Mouse (Mus musculus): ENCODE measurements around the gene Cfap206. TPM values are rescaled to one million over a fixed set of nuclear protein-coding genes. Genes with fewer than 3 reads are reported as not detected.

Gene Cfap206
- polyA plus RNA-seq, 1 experiment = 463 TPM

- no peak for TF ChIP-seq POLR2A (IDR thresholded peaks at IDR 0.05; ENCODE audit: control insufficient read depth, low read depth, low read length)
- no peak for TF ChIP-seq CTCF (IDR thresholded peaks at IDR 0.05; ENCODE audit: control insufficient read depth, insufficient read depth, insufficient replicate concordance, low read depth, low read length)
- no peaks in the 10 kb centered on the region for H3K4me1 ChIP-seq (ENCODE audit: control insufficient read depth, insufficient read depth, low read length)
- H3K36me3 ChIP-seq (ENCODE audit: control insufficient read depth, insufficient read depth, low read length) = no peaks in the 10 kb centered on the region; the same call in 1 of the 2 replicates
- no peak overlapping the region for H3K27ac ChIP-seq (ENCODE audit: control insufficient read depth, insufficient read depth, low read depth, low read length)
- H3K4me3 ChIP-seq (ENCODE audit: control insufficient read depth, low read depth, low read length) = no peak overlapping the region
- H3K27me3 ChIP-seq (ENCODE audit: control insufficient read depth, insufficient read depth, low read length) = no peaks in the 10 kb centered on the region
Observed at GRCm38 (mm10) chr4:34667923-34668322, 62.1 kb downstream of the Cfap206 start.

- no peaks in the 10 kb centered on the region; the same call in none of the 2 replicates for H3K36me3 ChIP-seq (ENCODE audit: control insufficient read depth, insufficient read depth, low read length)
- H3K27ac ChIP-seq (ENCODE audit: control insufficient read depth, insufficient read depth, low read depth, low read length) = no peak overlapping the region
- no peaks in the 10 kb centered on the region for H3K27me3 ChIP-seq (ENCODE audit: control insufficient read depth, insufficient read depth, low read length)
- H3K4me3 ChIP-seq (ENCODE audit: control insufficient read depth, low read depth, low read length) = no peak overlapping the region
- H3K4me1 ChIP-seq (ENCODE audit: control insufficient read depth, insufficient read depth, low read length) = no peaks in the 10 kb centered on the region
- TF ChIP-seq CTCF (IDR thresholded peaks at IDR 0.05; ENCODE audit: control insufficient read depth, insufficient read depth, insufficient replicate concordance, low read depth, low read length) = no peak
Observed at GRCm38 (mm10) chr4:34661927-34662326, 68.1 kb downstream of the Cfap206 start.

GRCm38 (mm10) chr4:34661514-34661913 is 68.5 kb downstream of the Cfap206 start:
- Histone ChIP-seq H3K36me3 (ENCODE audit: control insufficient read depth, insufficient read depth, low read length) (no peaks in the 10 kb centered on the region; the same call in none of the 2 replicates), H3K27me3 (ENCODE audit: control insufficient read depth, insufficient read depth, low read length) (no peaks in the 10 kb centered on the region), H3K4me1 (ENCODE audit: control insufficient read depth, insufficient read depth, low read length) (no peaks in the 10 kb centered on the region), H3K27ac (ENCODE audit: control insufficient read depth, insufficient read depth, low read depth, low read length) (no peak overlapping the region), H3K4me3 (ENCODE audit: control insufficient read depth, low read depth, low read length) (no peak overlapping the region)
- TF ChIP-seq POLR2A (IDR thresholded peaks at IDR 0.05; ENCODE audit: control insufficient read depth, low read depth, low read length) = no peak
- TF ChIP-seq CTCF (IDR thresholded peaks at IDR 0.05; ENCODE audit: control insufficient read depth, insufficient read depth, insufficient replicate concordance, low read depth, low read length) = no peak

DNA sequence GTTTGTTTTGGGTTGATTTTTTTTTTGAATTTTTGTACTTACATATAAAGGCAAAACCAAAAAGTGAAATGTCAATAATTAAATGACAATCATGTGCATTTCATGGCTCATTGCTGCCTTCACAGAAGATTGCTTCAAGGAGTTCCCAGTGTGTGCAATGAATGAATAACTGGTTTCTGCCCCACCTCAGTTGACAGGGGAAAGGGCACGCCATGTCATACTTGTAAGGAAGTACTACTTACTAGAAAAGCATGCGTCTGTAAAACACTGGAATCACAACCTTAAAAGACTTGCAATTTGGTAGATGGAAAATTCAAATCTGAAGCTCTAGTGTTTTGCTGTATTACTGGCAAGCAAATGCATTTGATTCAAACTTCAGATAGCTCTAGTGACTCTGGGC is 71.0 kb downstream of the Cfap206 start:
- no peak for TF ChIP-seq POLR2A (IDR thresholded peaks at IDR 0.05; ENCODE audit: control insufficient read depth, low read depth, low read length)
- Histone ChIP-seq H3K4me3 (ENCODE audit: control insufficient read depth, low read depth, low read length) (no peak overlapping the region), H3K27ac (ENCODE audit: control insufficient read depth, insufficient read depth, low read depth, low read length) (no peak overlapping the region), H3K27me3 (ENCODE audit: control insufficient read depth, insufficient read depth, low read length) (no peaks in the 10 kb centered on the region), H3K4me1 (ENCODE audit: control insufficient read depth, insufficient read depth, low read length) (no peaks in the 10 kb centered on the region), H3K36me3 (ENCODE audit: control insufficient read depth, insufficient read depth, low read length) (no peaks in the 10 kb centered on the region; the same call in none of the 2 replicates)

DNA sequence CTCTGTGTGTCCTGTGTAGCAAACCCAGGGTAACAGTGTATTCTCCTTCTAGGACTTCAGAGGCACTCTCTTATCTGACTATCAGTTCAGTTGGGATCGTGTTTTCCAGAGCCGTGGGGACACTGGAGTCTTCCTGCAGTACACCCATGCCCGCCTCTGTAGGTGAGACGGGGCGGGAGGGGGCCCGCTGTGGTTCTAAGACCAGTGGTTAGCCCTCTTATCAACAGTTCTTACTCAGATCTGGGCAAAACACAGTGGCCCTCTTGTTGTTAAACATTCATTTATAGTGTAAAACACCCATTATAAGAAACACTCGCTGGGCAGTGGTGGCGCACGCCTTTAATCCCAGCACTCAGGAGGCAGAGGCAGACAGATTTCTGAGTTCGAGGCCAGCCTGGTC is 73.9 kb downstream of the Cfap206 start:
- TF ChIP-seq POLR2A (IDR thresholded peaks at IDR 0.05; ENCODE audit: control insufficient read depth, low read depth, low read length) = no peak
- no peak for TF ChIP-seq CTCF (IDR thresholded peaks at IDR 0.05; ENCODE audit: control insufficient read depth, insufficient read depth, insufficient replicate concordance, low read depth, low read length)
- no peak overlapping the region for H3K27ac ChIP-seq (ENCODE audit: control insufficient read depth, insufficient read depth, low read depth, low read length)
- no peaks in the 10 kb centered on the region for H3K4me1 ChIP-seq (ENCODE audit: control insufficient read depth, insufficient read depth, low read length)
- no peaks in the 10 kb centered on the region for H3K27me3 ChIP-seq (ENCODE audit: control insufficient read depth, insufficient read depth, low read length)
- H3K4me3 ChIP-seq (ENCODE audit: control insufficient read depth, low read depth, low read length) = no peak overlapping the region
- H3K36me3 ChIP-seq (ENCODE audit: control insufficient read depth, insufficient read depth, low read length) = no peaks in the 10 kb centered on the region; the same call in none of the 2 replicates

GRCm38 (mm10) chr4:34653179-34653578 is 76.8 kb downstream of the Cfap206 start:
- no peak overlapping the region for H3K27ac ChIP-seq (ENCODE audit: control insufficient read depth, insufficient read depth, low read depth, low read length)
- no peak overlapping the region for H3K4me3 ChIP-seq (ENCODE audit: control insufficient read depth, low read depth, low read length)
- TF ChIP-seq POLR2A (IDR thresholded peaks at IDR 0.05; ENCODE audit: control insufficient read depth, low read depth, low read length) = no peak
- TF ChIP-seq CTCF (IDR thresholded peaks at IDR 0.05; ENCODE audit: control insufficient read depth, insufficient read depth, insufficient replicate concordance, low read depth, low read length) = no peak
- H3K4me1 ChIP-seq (ENCODE audit: control insufficient read depth, insufficient read depth, low read length) = no peaks in the 10 kb centered on the region
- no peaks in the 10 kb centered on the region for H3K27me3 ChIP-seq (ENCODE audit: control insufficient read depth, insufficient read depth, low read length)
- peaks cover 2% of the 10 kb centered on the region; the same call in 1 of the 2 replicates for H3K36me3 ChIP-seq (ENCODE audit: control insufficient read depth, insufficient read depth, low read length)

DNA sequence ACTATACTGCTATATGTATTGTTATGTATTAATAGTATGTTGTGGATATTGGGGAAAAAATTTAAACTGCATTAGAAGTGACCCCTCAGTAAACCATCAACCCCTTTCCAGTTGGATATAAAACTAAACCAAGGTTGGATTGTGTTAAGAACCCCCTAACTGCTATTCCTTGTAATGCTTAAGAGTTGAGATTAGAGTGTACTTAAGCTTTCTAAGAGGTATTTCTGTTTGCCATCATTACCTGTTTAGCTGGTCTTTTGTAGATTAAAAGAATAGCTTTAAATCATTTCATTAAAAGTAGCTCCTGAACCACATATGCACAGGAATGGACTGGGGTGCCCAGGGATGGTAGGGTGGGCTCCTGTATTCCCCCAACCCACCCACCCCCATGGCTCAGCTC is 85.2 kb downstream of the Cfap206 start:
- Histone ChIP-seq H3K4me3 (ENCODE audit: control insufficient read depth, low read depth, low read length) (no peak overlapping the region), H3K36me3 (ENCODE audit: control insufficient read depth, insufficient read depth, low read length) (no peaks in the 10 kb centered on the region; the same call in 1 of the 2 replicates), H3K4me1 (ENCODE audit: control insufficient read depth, insufficient read depth, low read length) (no peaks in the 10 kb centered on the region), H3K27ac (ENCODE audit: control insufficient read depth, insufficient read depth, low read depth, low read length) (no peak overlapping the region), H3K27me3 (ENCODE audit: control insufficient read depth, insufficient read depth, low read length) (no peaks in the 10 kb centered on the region)
- no peak for TF ChIP-seq POLR2A (IDR thresholded peaks at IDR 0.05; ENCODE audit: control insufficient read depth, low read depth, low read length)
- no peak for TF ChIP-seq CTCF (IDR thresholded peaks at IDR 0.05; ENCODE audit: control insufficient read depth, insufficient read depth, insufficient replicate concordance, low read depth, low read length)

DNA sequence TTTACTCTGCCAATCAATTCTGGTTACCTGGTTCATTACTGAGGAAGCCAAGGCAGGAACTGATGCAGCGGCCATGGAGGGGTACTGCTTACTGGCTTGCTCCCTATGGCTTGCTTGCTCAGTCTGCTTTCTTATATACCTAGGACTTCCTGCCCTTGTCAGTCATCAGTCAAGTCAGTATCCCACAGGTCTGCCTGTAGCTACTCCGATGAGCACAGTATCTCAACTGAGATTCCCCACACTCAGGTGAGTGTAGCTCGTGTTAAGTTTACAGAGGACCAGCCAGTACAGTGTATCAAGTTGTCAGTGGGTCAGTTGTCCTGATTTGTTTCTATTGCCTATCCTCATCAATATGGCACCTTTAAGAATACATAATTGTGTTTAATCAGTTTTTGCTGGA is 89.3 kb downstream of the Cfap206 start:
- H3K4me1 ChIP-seq (ENCODE audit: control insufficient read depth, insufficient read depth, low read length) = no peaks in the 10 kb centered on the region
- H3K36me3 ChIP-seq (ENCODE audit: control insufficient read depth, insufficient read depth, low read length) = no peaks in the 10 kb centered on the region; the same call in 1 of the 2 replicates
- no peak for TF ChIP-seq CTCF (IDR thresholded peaks at IDR 0.05; ENCODE audit: control insufficient read depth, insufficient read depth, insufficient replicate concordance, low read depth, low read length)
- no peak for TF ChIP-seq POLR2A (IDR thresholded peaks at IDR 0.05; ENCODE audit: control insufficient read depth, low read depth, low read length)
- H3K27me3 ChIP-seq (ENCODE audit: control insufficient read depth, insufficient read depth, low read length) = no peaks in the 10 kb centered on the region
- H3K4me3 ChIP-seq (ENCODE audit: control insufficient read depth, low read depth, low read length) = no peak overlapping the region
- no peak overlapping the region for H3K27ac ChIP-seq (ENCODE audit: control insufficient read depth, insufficient read depth, low read depth, low read length)
